9 mouse cellular contexts compared by ENCODE assay signal in genomic region chr19:37697335-37697636, GRCm38 (mm10). TPM values are rescaled to one million over a fixed set of nuclear protein-coding genes. Genes with fewer than 3 reads are reported as not detected.
A peak's percentile ranks its signal among the peaks of the same experiment; 100 is the strongest.
DNase-seq lines count a peak whose midpoint lies in the region; ATAC-seq and TF ChIP-seq lines count a peak whose summit lies in the region.
"Had no signal": no experiment of that assay in that cellular context is flagged by ENCODE, and none has a peak within 500 bp of the region (broad histone marks: within the 10 kb centered on the region; RNA-seq: fewer than 3 reads in every experiment).

No protein-coding gene starts in this region.

- H3K9me3 ChIP-seq in heart, embryonic 16.5 days (replicated peaks; ENCODE audit: control insufficient read depth, low read length), result no peaks in the 10 kb centered on the region
- no peaks in the 10 kb centered on the region for H3K9me3 ChIP-seq in embryonic facial prominence, embryonic 11.5 days (replicated peaks; ENCODE audit: control insufficient read depth, low read length)
- H3K9me3 ChIP-seq in intestine, embryonic 14.5 days (ENCODE audit: control insufficient read depth, low read length), result no peaks in the 10 kb centered on the region
- H3K9me3 ChIP-seq in midbrain, embryonic 15.5 days, result no peaks in the 10 kb centered on the region

- peaks cover 29% of the 10 kb centered on the region for H3K4me1 ChIP-seq in heart, embryonic 16.5 days (ENCODE audit: control insufficient read depth, insufficient read depth, low read length)
- H3K4me1 ChIP-seq in heart, adult 2 months (ENCODE audit: control insufficient read depth, insufficient read depth, low read length), result peaks cover 2% of the 10 kb centered on the region
- H3K4me1 ChIP-seq in embryonic facial prominence, embryonic 11.5 days (ENCODE audit: control insufficient read depth, insufficient read depth, low read length), result peaks cover 8% of the 10 kb centered on the region; the same call in 1 of the 2 replicates
- peaks cover 12% of the 10 kb centered on the region for H3K4me1 ChIP-seq in intestine, embryonic 14.5 days (replicated peaks; ENCODE audit: control insufficient read depth, insufficient read depth, low read length)
- H3K4me1 ChIP-seq in midbrain, embryonic 15.5 days, result peaks cover 41% of the 10 kb centered on the region

- H3K27me3 ChIP-seq in heart, embryonic 16.5 days (ENCODE audit: control insufficient read depth, insufficient read depth, low read length), result peaks cover 98% of the 10 kb centered on the region
- H3K27me3 ChIP-seq in heart, adult 2 months (ENCODE audit: control insufficient read depth, insufficient read depth, low read length), result peaks cover 26% of the 10 kb centered on the region
- H3K27me3 ChIP-seq in embryonic facial prominence, embryonic 11.5 days (ENCODE audit: control insufficient read depth, insufficient read depth, low read length), result peaks cover 78% of the 10 kb centered on the region
- peaks cover 100% of the 10 kb centered on the region for H3K27me3 ChIP-seq in intestine, embryonic 14.5 days (replicated peaks; ENCODE audit: control insufficient read depth, insufficient read depth, low read length)
- peaks cover 95% of the 10 kb centered on the region for H3K27me3 ChIP-seq in midbrain, embryonic 15.5 days (replicated peaks)

- DNase-seq in heart, adult 2 months, result no peak
- DNase-seq in embryonic facial prominence, embryonic 11.5 days (ENCODE audit: low spot score), result no peak
- no peak for DNase-seq in intestine, embryonic 14.5 days (ENCODE audit: low spot score)
- no peak for DNase-seq in urinary bladder, postnatal 36 days (ENCODE audit: low spot score in 2 of 2)
- no peak for DNase-seq in adrenal gland, postnatal 14 days
- no peak for DNase-seq in adrenal gland, postnatal 10 days
- DNase-seq: right cerebral cortex, adult 18-20 months had no signal

- H3K27ac ChIP-seq in heart, embryonic 16.5 days (ENCODE audit: low read length), result no peak overlapping the region
- H3K27ac ChIP-seq in heart, adult 2 months, result no peak overlapping the region
- H3K27ac ChIP-seq in embryonic facial prominence, embryonic 11.5 days (replicated peaks; ENCODE audit: low read depth, low read length), result no peak overlapping the region
- no peak overlapping the region for H3K27ac ChIP-seq in intestine, embryonic 14.5 days (ENCODE audit: low read depth)
- no peak overlapping the region for H3K27ac ChIP-seq in midbrain, embryonic 15.5 days

- H3K9ac ChIP-seq in heart, embryonic 16.5 days (ENCODE audit: low read length), result no peak overlapping the region
- H3K9ac ChIP-seq in heart, adult 2 months (ENCODE audit: low read depth, low read length), result no peak overlapping the region
- no peak overlapping the region for H3K9ac ChIP-seq in embryonic facial prominence, embryonic 11.5 days (replicated peaks; ENCODE audit: low read length)
- H3K9ac ChIP-seq in intestine, embryonic 14.5 days (ENCODE audit: low read length), result no peak overlapping the region
- H3K9ac ChIP-seq in midbrain, embryonic 15.5 days, result no peak overlapping the region

- no peaks in the 10 kb centered on the region for H3K36me3 ChIP-seq in heart, embryonic 16.5 days (ENCODE audit: control insufficient read depth, insufficient read depth)
- no peaks in the 10 kb centered on the region for H3K36me3 ChIP-seq in heart, adult 2 months (ENCODE audit: control insufficient read depth, insufficient read depth, low read length)
- no peaks in the 10 kb centered on the region for H3K36me3 ChIP-seq in embryonic facial prominence, embryonic 11.5 days (replicated peaks; ENCODE audit: control insufficient read depth, insufficient read depth, low read depth, low read length)
- H3K36me3 ChIP-seq in intestine, embryonic 14.5 days (ENCODE audit: control insufficient read depth, insufficient read depth, low read length), result no peaks in the 10 kb centered on the region
- no peaks in the 10 kb centered on the region for H3K36me3 ChIP-seq in midbrain, embryonic 15.5 days (replicated peaks)

- no peak for ATAC-seq in heart, embryonic 16.5 days (replicated peaks; ENCODE audit: extremely low read depth, insufficient read depth, low FRiP score)
- ATAC-seq in embryonic facial prominence, embryonic 11.5 days (replicated peaks; ENCODE audit: insufficient number of reproducible peaks, low FRiP score, low TSS enrichment, low read depth), result no peak
- ATAC-seq in intestine, embryonic 14.5 days (replicated peaks; ENCODE audit: low FRiP score, low TSS enrichment, low read depth), result no peak
- ATAC-seq in midbrain, embryonic 15.5 days (replicated peaks), result no peak

- intact Hi-C loops in heart, adult 2 months (cut with DNase I), result no loop called here

- H3K79me2 ChIP-seq in heart, adult 2 months (replicated peaks; ENCODE audit: control insufficient read depth, insufficient read depth, low read length), result no peaks in the 10 kb centered on the region

- TF ChIP-seq POLR2A in heart, adult 2 months (IDR thresholded peaks at IDR 0.05; ENCODE audit: insufficient read depth, low read depth, low read length), result no peak

- H3K4me2 ChIP-seq in heart, embryonic 16.5 days (ENCODE audit: low read depth, low read length), result peak overlapping the region; percentile 83
- peak overlapping the region; percentile 68 for H3K4me2 ChIP-seq in embryonic facial prominence, embryonic 11.5 days (ENCODE audit: low read depth, low read length)
- H3K4me2 ChIP-seq in intestine, embryonic 14.5 days (ENCODE audit: low read length), result peak overlapping the region; percentile 59
- peak overlapping the region; percentile 59 for H3K4me2 ChIP-seq in midbrain, embryonic 15.5 days

- 1% methylated on average over 18 of the region's 18 CpGs for WGBS in heart, embryonic 16.5 days
- WGBS in heart, adult 2 months, result under 1% methylated on average over 18 of the region's 18 CpGs
- WGBS in embryonic facial prominence, embryonic 11.5 days, result under 1% methylated on average over 18 of the region's 18 CpGs
- WGBS in intestine, embryonic 14.5 days, result 1% methylated on average over 18 of the region's 18 CpGs
- under 1% methylated on average over 18 of the region's 18 CpGs for WGBS in midbrain, embryonic 15.5 days

- H3K4me3 ChIP-seq in heart, embryonic 16.5 days (ENCODE audit: low read length), result peak overlapping the region; percentile 55
- H3K4me3 ChIP-seq in heart, adult 2 months, result no peak overlapping the region; the same call in 1 of the 2 replicates
- peak overlapping the region; percentile 34 for H3K4me3 ChIP-seq in embryonic facial prominence, embryonic 11.5 days (ENCODE audit: low read depth, low read length)
- peak overlapping the region; percentile 33 for H3K4me3 ChIP-seq in intestine, embryonic 14.5 days (ENCODE audit: low read depth, low read length)
- H3K4me3 ChIP-seq in midbrain, embryonic 15.5 days, result peak overlapping the region; percentile 35

- TF ChIP-seq EP300 in heart, adult 2 months (IDR thresholded peaks at IDR 0.05; ENCODE audit: insufficient read depth, low read depth, low read length), result no peak

- no peak for TF ChIP-seq CTCF in heart, adult 2 months (IDR thresholded peaks at IDR 0.05)

RNA-seq across cellular contexts. Expression of gene Cyp26a1, which starts 0.3 kb away (rescaled TPM):
- 1.5 and 2.2 TPM in 2 replicates for polyA plus RNA-seq in heart, embryonic 16.5 days (2015; fragmentation: Nextera tagmentation; extraction: Ambion mirVana)
- under 1 TPM in 1 of 2 experiments, not detected in 1; 0.27 TPM for total RNA-seq in heart, adult 2 months (2021)
- polyA plus RNA-seq in heart, adult 2 months (2012; rRNA removed), result 0.33 and 0.67 TPM in 2 replicates
- polyA plus RNA-seq in embryonic facial prominence, embryonic 11.5 days (2014; fragmentation: Nextera tagmentation; extraction: Ambion mirVana), result 16.4 and 20.6 TPM in 2 replicates
- 2.4 and 2.5 TPM in 2 replicates for polyA plus RNA-seq in intestine, embryonic 14.5 days (2014; fragmentation: Nextera tagmentation; extraction: Ambion mirVana)
- not detected in 2 replicates for polyA plus RNA-seq in midbrain, embryonic 15.5 days (2015; fragmentation: Nextera tagmentation; extraction: Ambion mirVana)
- not detected in 2 replicates for total RNA-seq in adrenal gland, postnatal 14 days (2021)
- total RNA-seq in adrenal gland, postnatal 10 days (2021), result under 1 TPM in 1 of 2 experiments, not detected in 1; 0.36 TPM

RNA-seq across cellular contexts. Expression of gene Cyp26c1, which starts 11.9 kb away (rescaled TPM):
- not detected in 2 replicates for polyA plus RNA-seq in heart, embryonic 16.5 days (2015; fragmentation: Nextera tagmentation; extraction: Ambion mirVana)
- not detected for total RNA-seq in heart, adult 2 months (2021)
- not detected in 2 replicates for polyA plus RNA-seq in heart, adult 2 months (2012; rRNA removed)
- 2.6 and 3.3 TPM in 2 replicates for polyA plus RNA-seq in embryonic facial prominence, embryonic 11.5 days (2014; fragmentation: Nextera tagmentation; extraction: Ambion mirVana)
- polyA plus RNA-seq in intestine, embryonic 14.5 days (2014; fragmentation: Nextera tagmentation; extraction: Ambion mirVana), result not detected in 2 replicates
- not detected in 2 replicates for polyA plus RNA-seq in midbrain, embryonic 15.5 days (2015; fragmentation: Nextera tagmentation; extraction: Ambion mirVana)
- 0.23 TPM in 1 of 2 replicates, not detected in the other for total RNA-seq in adrenal gland, postnatal 14 days (2021)
- total RNA-seq in adrenal gland, postnatal 10 days (2021), result under 1 TPM; 0.15 TPM
